Mouse (Mus musculus) spleen, adult 2 months (tissue): Measurements from ENCODE around the gene Adamts4.

Source experiments
- CTCF ChIP-seq: fragments of 200-500 bp; IDR thresholded peaks from 2 replicates; pipeline ENCODE4 v1.5.1; 2011; ENCODE audit warnings: mild to moderate bottlenecking, inconsistent platforms; ENCODE audit not compliant: insufficient read depth, insufficient read length, insufficient replicate concordance; ENCODE audit errors: extremely low read depth
- POLR2A ChIP-seq: fragments of 200-500 bp; IDR thresholded peaks from 2 replicates; pipeline ENCODE4 v1.6.1; 2011; ENCODE audit warnings: low read depth, low read length, inconsistent platforms

DNA sequence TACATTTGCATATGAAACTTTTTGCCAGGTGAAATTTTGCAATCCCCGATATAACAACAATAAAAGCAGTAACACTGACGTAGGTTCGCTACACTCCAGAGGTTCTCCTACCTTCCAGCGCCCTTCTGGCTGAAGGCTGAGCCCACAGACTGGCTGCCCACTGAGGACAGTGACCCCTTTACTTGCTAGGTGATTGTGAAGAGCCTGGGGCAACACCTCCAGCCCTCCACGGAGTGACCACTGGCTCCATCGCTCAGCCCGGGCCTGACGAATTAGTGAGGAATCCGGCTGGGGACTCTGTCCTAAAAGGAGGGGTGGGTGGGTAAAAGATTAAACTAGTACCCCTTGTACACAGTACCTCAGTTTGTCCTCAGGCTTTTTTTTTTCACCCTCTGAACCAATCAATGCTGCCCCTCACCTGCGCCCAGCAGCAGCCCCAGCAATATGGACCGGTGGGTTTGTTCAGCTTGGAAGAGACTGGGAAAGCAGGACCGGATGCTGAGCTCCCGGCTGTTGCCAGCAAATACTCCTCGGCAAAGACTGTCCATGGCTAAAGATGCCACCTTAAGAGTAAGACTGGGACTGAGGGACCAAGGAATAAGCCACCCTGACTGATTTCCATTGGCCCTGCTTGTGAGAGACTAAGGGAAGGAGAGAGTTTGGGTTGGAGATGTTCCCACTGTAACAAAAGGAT, 28.9 kb downstream of the Adamts4 start:
- TF ChIP-seq CTCF, result no peak
- no peak for TF ChIP-seq POLR2A
